Mouse (Mus musculus): ENCODE data around the gene B2m. TPM values are rescaled to one million over a fixed set of nuclear protein-coding genes. Genes with fewer than 3 reads are reported as not detected.

The B2m gene
- polyA plus RNA-seq, 2 experiments = 145 to 308 TPM

- H3K9ac ChIP-seq (ENCODE audit: low read depth, low read length, severe bottlenecking) = no peak overlapping the region
- WGBS = 75% methylated on average over 5 of the region's 5 CpGs
- no peaks in the 10 kb centered on the region for H3K27me3 ChIP-seq (ENCODE audit: control insufficient read depth, insufficient read depth, low read length)
- H3K27ac ChIP-seq (replicated peaks; ENCODE audit: low read depth, low read length) = no peak overlapping the region
- H3K4me3 ChIP-seq (replicated peaks; ENCODE audit: low read length) = no peak overlapping the region
- DNase-seq (ENCODE audit: low spot score) (no peak), ATAC-seq (ENCODE audit: low FRiP score, low read depth) (no peak)
- no peaks in the 10 kb centered on the region for H3K4me1 ChIP-seq (ENCODE audit: control insufficient read depth, insufficient read depth, low read length)
- no peak for TF ChIP-seq POLR2A (IDR thresholded peaks at IDR 0.05; ENCODE audit: borderline replicate concordance, extremely low read depth, insufficient read depth, insufficient read length)
- H3K4me2 ChIP-seq (replicated peaks; ENCODE audit: low read depth, low read length, severe bottlenecking) = no peak overlapping the region
- H3K36me3 ChIP-seq (ENCODE audit: control insufficient read depth, insufficient read depth, low read length) = no peaks in the 10 kb centered on the region
- H3K9me3 ChIP-seq (ENCODE audit: control insufficient read depth, low read length) = no peaks in the 10 kb centered on the region
These were observed 6.0 kb upstream of the B2m start for GRCm38 (mm10) chr2:122141332-122141967.

- H3K27me3 ChIP-seq (ENCODE audit: control insufficient read depth, insufficient read depth, low read length) = no peaks in the 10 kb centered on the region
- 87% methylated on average over 3 of the region's 3 CpGs for WGBS
- no peaks in the 10 kb centered on the region for H3K9me3 ChIP-seq (ENCODE audit: control insufficient read depth, low read length)
- no peaks in the 10 kb centered on the region for H3K4me1 ChIP-seq (ENCODE audit: control insufficient read depth, insufficient read depth, low read length)
- DNase-seq (ENCODE audit: low spot score) = no peak
- H3K36me3 ChIP-seq (ENCODE audit: control insufficient read depth, insufficient read depth, low read length) = no peaks in the 10 kb centered on the region
- ATAC-seq (ENCODE audit: low FRiP score, low read depth) = no peak
- H3K4me2 ChIP-seq (replicated peaks; ENCODE audit: low read depth, low read length, severe bottlenecking) = no peak overlapping the region
- H3K4me3 ChIP-seq (replicated peaks; ENCODE audit: low read length) = no peak overlapping the region
- H3K9ac ChIP-seq (ENCODE audit: low read depth, low read length, severe bottlenecking) = no peak overlapping the region
- H3K27ac ChIP-seq (replicated peaks; ENCODE audit: low read depth, low read length) = no peak overlapping the region
- no peak for TF ChIP-seq POLR2A (IDR thresholded peaks at IDR 0.05; ENCODE audit: borderline replicate concordance, extremely low read depth, insufficient read depth, insufficient read length)
These were observed 4.4 kb upstream of the B2m start for GRCm38 (mm10) chr2:122143111-122143510.

- Histone ChIP-seq H3K27me3 (ENCODE audit: control insufficient read depth, insufficient read depth, low read length) (no peaks in the 10 kb centered on the region), H3K9me3 (ENCODE audit: control insufficient read depth, low read length) (no peaks in the 10 kb centered on the region), H3K4me3 (replicated peaks; ENCODE audit: low read length) (no peak overlapping the region), H3K27ac (replicated peaks; ENCODE audit: low read depth, low read length) (no peak overlapping the region), H3K9ac (ENCODE audit: low read depth, low read length, severe bottlenecking) (no peak overlapping the region), H3K36me3 (ENCODE audit: control insufficient read depth, insufficient read depth, low read length) (no peaks in the 10 kb centered on the region), H3K4me1 (ENCODE audit: control insufficient read depth, insufficient read depth, low read length) (peaks cover 9% of the 10 kb centered on the region; the same call in 1 of the 2 replicates), H3K4me2 (replicated peaks; ENCODE audit: low read depth, low read length, severe bottlenecking) (no peak overlapping the region)
- WGBS = 67% methylated on average over 4 of the region's 4 CpGs
- no peak for ATAC-seq (ENCODE audit: low FRiP score, low read depth)
- no peak for DNase-seq (ENCODE audit: low spot score)
- TF ChIP-seq POLR2A (IDR thresholded peaks at IDR 0.05; ENCODE audit: borderline replicate concordance, extremely low read depth, insufficient read depth, insufficient read length) = no peak
These were observed 1.7 kb upstream of the B2m start for GRCm38 (mm10) chr2:122145756-122146155.

- Histone ChIP-seq H3K27ac (replicated peaks; ENCODE audit: low read depth, low read length) (no peak overlapping the region), H3K4me1 (ENCODE audit: control insufficient read depth, insufficient read depth, low read length) (peaks cover 9% of the 10 kb centered on the region; the same call in 1 of the 2 replicates), H3K9ac (ENCODE audit: low read depth, low read length, severe bottlenecking) (no peak overlapping the region), H3K27me3 (ENCODE audit: control insufficient read depth, insufficient read depth, low read length) (no peaks in the 10 kb centered on the region), H3K36me3 (ENCODE audit: control insufficient read depth, insufficient read depth, low read length) (peaks cover 3% of the 10 kb centered on the region; the same call in 1 of the 2 replicates), H3K9me3 (ENCODE audit: control insufficient read depth, low read length) (no peaks in the 10 kb centered on the region), H3K4me3 (replicated peaks; ENCODE audit: low read length) (no peak overlapping the region), H3K4me2 (replicated peaks; ENCODE audit: low read depth, low read length, severe bottlenecking) (no peak overlapping the region)
- no peak for TF ChIP-seq POLR2A (IDR thresholded peaks at IDR 0.05; ENCODE audit: borderline replicate concordance, extremely low read depth, insufficient read depth, insufficient read length)
- no peak for DNase-seq (ENCODE audit: low spot score)
- ATAC-seq (ENCODE audit: low FRiP score, low read depth) = no peak
- 82% methylated on average over 6 of the region's 6 CpGs for WGBS
These were observed 799 bp upstream of the B2m start for GRCm38 (mm10) chr2:122146687-122147086.

- ATAC-seq (ENCODE audit: low FRiP score, low read depth) (peak; percentile 4; the same call in 1 of the 2 replicates), DNase-seq (ENCODE audit: low spot score) (peak; percentile 62)
- Histone ChIP-seq H3K9me3 (ENCODE audit: control insufficient read depth, low read length) (no peaks in the 10 kb centered on the region), H3K4me3 (replicated peaks; ENCODE audit: low read length) (peak overlapping the region; percentile 75), H3K4me2 (replicated peaks; ENCODE audit: low read depth, low read length, severe bottlenecking) (peak overlapping the region; percentile 63), H3K9ac (ENCODE audit: low read depth, low read length, severe bottlenecking) (peak overlapping the region; percentile 70), H3K4me1 (ENCODE audit: control insufficient read depth, insufficient read depth, low read length) (peaks cover 9% of the 10 kb centered on the region; the same call in 1 of the 2 replicates), H3K27me3 (ENCODE audit: control insufficient read depth, insufficient read depth, low read length) (no peaks in the 10 kb centered on the region), H3K36me3 (ENCODE audit: control insufficient read depth, insufficient read depth, low read length) (peaks cover 15% of the 10 kb centered on the region), H3K27ac (replicated peaks; ENCODE audit: low read depth, low read length) (peak overlapping the region; percentile 71; the same call in 1 of the 2 replicates)
- TF ChIP-seq POLR2A (IDR thresholded peaks at IDR 0.05; ENCODE audit: borderline replicate concordance, extremely low read depth, insufficient read depth, insufficient read length) = no peak
- WGBS = 28% methylated on average over 18 of the region's 18 CpGs
These were observed 894 bp downstream of the B2m start for GRCm38 (mm10) chr2:122148242-122148917.

All from limb, embryonic 14.5 days (tissue).